Mouse (Mus musculus): ENCODE measurements around the gene Glmn.

- TF ChIP-seq POLR2A (IDR thresholded peaks at IDR 0.05; ENCODE audit: low read depth, low read length): no peak
- no peak for TF ChIP-seq ZNF384 (IDR thresholded peaks at IDR 0.05; ENCODE audit: low read depth, low read length)
- no peak for TF ChIP-seq CTCF (conservative IDR thresholded peaks at IDR 0.05 in 1 of 2, IDR thresholded peaks at IDR 0.05 in 1 of 2; ENCODE audit: low read depth in 2 of 2, low read length in 2 of 2)
- no peak for TF ChIP-seq JUN (IDR thresholded peaks at IDR 0.05; ENCODE audit: insufficient read depth, low read depth, low read length)
- no peak for TF ChIP-seq CHD2 (IDR thresholded peaks at IDR 0.05; ENCODE audit: low read length)
Observed at GRCm38 (mm10) chr5:107533590-107533989, 64.1 kb downstream of the Glmn start.

All from CH12.LX (cell line).